ENCODE assay signal across 31 mouse cellular contexts in genomic region chr3:128922150-128922549, GRCm38 (mm10).
"Had no signal": no experiment of that assay in that cellular context is flagged by ENCODE, and none has a peak within 500 bp of the region (broad histone marks: within the 10 kb centered on the region; RNA-seq: fewer than 3 reads in every experiment).

No protein-coding gene starts in this region.

- H3K4me3 ChIP-seq: left cerebral cortex, adult 2 months; limb, embryonic 10.5 days; limb, embryonic 12.5 days; limb, embryonic 13.5 days; limb, embryonic 15.5 days; liver, embryonic 12.5 days; liver, embryonic 13.5 days; liver, embryonic 15.5 days; lung, embryonic 15.5 days; megakaryocyte, embryonic 14.5 days; midbrain, embryonic 10.5 days; midbrain, embryonic 12.5 days; midbrain, embryonic 13.5 days; midbrain, embryonic 15.5 days; neural tube, embryonic 12.5 days; neural tube, embryonic 13.5 days had no signal

- H3K27me3 ChIP-seq: limb, embryonic 12.5 days; limb, embryonic 15.5 days; liver, embryonic 12.5 days; liver, embryonic 13.5 days; liver, embryonic 15.5 days; lung, embryonic 15.5 days; megakaryocyte, embryonic 14.5 days; midbrain, embryonic 12.5 days; midbrain, embryonic 13.5 days; midbrain, embryonic 15.5 days; neural tube, embryonic 12.5 days; neural tube, embryonic 13.5 days had no signal

- H3K27ac ChIP-seq: left cerebral cortex, adult 2 months; limb, embryonic 10.5 days; limb, embryonic 12.5 days; limb, embryonic 13.5 days; limb, embryonic 15.5 days; liver, embryonic 12.5 days; liver, embryonic 13.5 days; liver, embryonic 14.5 days; liver, embryonic 15.5 days; lung, embryonic 15.5 days; macrophage; midbrain, embryonic 10.5 days; midbrain, embryonic 12.5 days; midbrain, embryonic 13.5 days; midbrain, embryonic 15.5 days; neural tube, embryonic 12.5 days; neural tube, embryonic 13.5 days had no signal

- H3K36me3 ChIP-seq: limb, embryonic 10.5 days; limb, embryonic 12.5 days; limb, embryonic 13.5 days; limb, embryonic 15.5 days; liver, embryonic 12.5 days; liver, embryonic 13.5 days; liver, embryonic 15.5 days; lung, embryonic 15.5 days; midbrain, embryonic 10.5 days; midbrain, embryonic 12.5 days; midbrain, embryonic 13.5 days; midbrain, embryonic 15.5 days; neural tube, embryonic 12.5 days; neural tube, embryonic 13.5 days had no signal

- ATAC-seq: liver, embryonic 12.5 days; lung, postnatal 0 days; midbrain, embryonic 13.5 days; midbrain, embryonic 15.5 days; midbrain, embryonic 16.5 days had no signal

- H3K4me1 ChIP-seq: limb, embryonic 10.5 days; limb, embryonic 12.5 days; limb, embryonic 13.5 days; limb, embryonic 15.5 days; liver, embryonic 12.5 days; liver, embryonic 13.5 days; liver, embryonic 15.5 days; lung, embryonic 15.5 days; megakaryocyte, embryonic 14.5 days; midbrain, embryonic 10.5 days; midbrain, embryonic 12.5 days; midbrain, embryonic 13.5 days; midbrain, embryonic 15.5 days; neural tube, embryonic 12.5 days; neural tube, embryonic 13.5 days had no signal

- H3K9me3 ChIP-seq: limb, embryonic 10.5 days; limb, embryonic 12.5 days; limb, embryonic 13.5 days; limb, embryonic 15.5 days; liver, embryonic 12.5 days; liver, embryonic 13.5 days; liver, embryonic 15.5 days; lung, embryonic 15.5 days; midbrain, embryonic 10.5 days; midbrain, embryonic 12.5 days; midbrain, embryonic 13.5 days; midbrain, embryonic 15.5 days; neural tube, embryonic 12.5 days; neural tube, embryonic 13.5 days had no signal

- DNase-seq: left cerebral cortex, postnatal 4 days; liver; liver, embryonic 13.5 days; lung, adult 18-20 months; lung, adult 2 months; lung, embryonic 14.5 days; lung, postnatal 10 days; lung, postnatal 14 days; lung, postnatal 36 days; lung, postnatal 4 days; midbrain, embryonic 14.5 days had no signal

- H3K4me2 ChIP-seq: limb, embryonic 12.5 days; limb, embryonic 13.5 days; limb, embryonic 15.5 days; liver, embryonic 12.5 days; liver, embryonic 13.5 days; liver, embryonic 15.5 days; lung, embryonic 14.5 days; lung, embryonic 15.5 days; midbrain, embryonic 11.5 days; midbrain, embryonic 12.5 days; midbrain, embryonic 13.5 days; midbrain, embryonic 15.5 days; neural tube, embryonic 12.5 days; neural tube, embryonic 13.5 days had no signal

- H3K9ac ChIP-seq: limb, embryonic 12.5 days; limb, embryonic 13.5 days; limb, embryonic 15.5 days; liver, embryonic 12.5 days; liver, embryonic 13.5 days; liver, embryonic 14.5 days; liver, embryonic 15.5 days; lung, embryonic 14.5 days; lung, embryonic 15.5 days; midbrain, embryonic 12.5 days; midbrain, embryonic 13.5 days; midbrain, embryonic 15.5 days; neural tube, embryonic 12.5 days; neural tube, embryonic 13.5 days had no signal
